Mouse (Mus musculus): ENCODE results near the gene Esrrb. TPM values are rescaled to one million over a fixed set of nuclear protein-coding genes. Genes with fewer than 3 reads are reported as not detected.

The Esrrb gene
- total RNA-seq (2017): not detected in 2 replicates

DNA sequence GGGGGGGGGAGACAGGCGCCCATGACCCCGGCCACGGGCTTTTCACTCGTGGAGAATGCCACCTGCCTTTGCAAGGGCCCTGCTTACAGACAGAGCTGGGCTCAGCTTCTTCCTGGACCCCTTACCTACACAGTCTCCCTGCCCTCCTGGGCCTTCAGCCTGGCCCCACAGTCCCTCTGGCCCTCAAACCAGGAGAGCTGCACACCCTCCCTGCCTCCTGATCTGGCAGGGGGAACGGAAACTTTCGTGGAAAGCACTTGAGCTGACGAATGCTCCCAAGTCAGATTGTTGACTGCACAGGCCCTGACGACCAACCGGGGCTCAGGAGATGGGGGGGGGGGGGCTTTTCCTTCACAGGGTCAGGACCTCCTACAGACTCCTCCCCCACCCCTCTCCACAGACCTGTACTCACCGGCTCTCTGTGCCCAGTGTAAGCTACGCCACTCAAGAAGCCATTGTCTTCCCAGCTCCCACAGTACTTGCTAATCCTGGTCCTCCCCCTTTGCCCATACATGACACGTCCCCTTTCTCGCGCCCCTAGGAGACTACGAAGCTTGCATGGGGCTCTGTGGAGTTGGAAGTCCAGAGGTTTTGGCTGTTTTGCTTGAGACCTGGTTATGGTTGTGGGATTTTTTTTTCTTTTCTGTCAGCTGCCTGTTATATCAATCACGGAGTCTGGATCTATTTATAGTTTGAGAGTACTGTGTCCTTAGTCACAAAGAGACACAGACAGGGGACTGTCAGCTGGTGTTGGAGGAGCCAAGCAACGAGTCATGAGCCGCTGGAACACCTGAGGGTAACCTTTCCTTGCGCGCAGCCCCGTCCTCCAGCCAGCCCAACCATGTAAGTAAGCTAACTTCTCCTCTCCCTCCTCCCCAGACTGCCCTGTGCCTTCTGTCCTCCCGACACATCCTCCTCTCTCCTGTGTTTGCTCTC, at the start of gene Esrrb:
Esrrb (plus strand) TSS at position 422 of the 936 bp plus-strand sequence.
- ATAC-seq (replicated peaks; ENCODE audit: low read depth, poor library complexity, severe bottlenecking): no peak

DNA sequence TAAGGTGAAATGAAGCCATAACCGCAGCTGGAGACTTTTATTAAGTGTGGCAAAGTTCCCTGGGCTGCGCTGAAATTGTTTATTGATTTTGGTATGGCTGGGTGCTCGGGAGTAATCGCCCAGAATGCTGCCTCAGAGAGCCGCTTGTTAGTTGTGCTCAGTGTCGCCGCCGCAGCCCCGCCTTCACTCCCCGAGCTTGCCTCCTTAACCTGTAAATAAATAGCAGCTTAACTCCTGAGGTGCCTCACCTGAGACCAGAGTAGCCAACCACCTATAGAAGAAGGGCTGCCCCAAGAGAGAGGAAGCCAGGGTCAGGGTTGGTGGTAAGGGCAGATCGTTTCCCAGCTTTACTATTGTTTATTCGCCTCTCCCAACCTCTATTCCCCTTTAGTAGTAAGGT, 40.3 kb upstream of the Esrrb start:
- no peak for ATAC-seq (replicated peaks; ENCODE audit: low read depth, poor library complexity, severe bottlenecking)

DNA sequence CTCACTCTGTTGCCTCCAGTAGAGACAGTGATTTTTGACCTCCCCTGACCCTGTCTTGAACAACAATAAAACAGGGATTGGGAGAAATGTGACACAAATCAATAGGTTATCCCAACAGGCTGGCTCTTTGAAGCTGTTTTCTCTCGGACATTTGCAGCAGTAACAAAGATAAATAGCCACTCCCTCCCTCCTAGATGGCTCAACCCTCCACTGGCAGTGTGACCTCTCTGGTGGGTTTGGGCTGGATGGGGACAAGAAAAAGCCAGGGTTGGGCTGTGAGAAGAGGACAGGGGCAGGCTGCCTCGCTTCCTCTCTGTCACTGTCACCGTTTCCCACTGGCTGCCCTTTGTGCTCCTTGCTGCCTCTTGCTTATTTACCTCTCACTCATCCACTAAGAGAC, 36.6 kb upstream of the Esrrb start:
- ATAC-seq (replicated peaks; ENCODE audit: low read depth, poor library complexity, severe bottlenecking): no peak

DNA sequence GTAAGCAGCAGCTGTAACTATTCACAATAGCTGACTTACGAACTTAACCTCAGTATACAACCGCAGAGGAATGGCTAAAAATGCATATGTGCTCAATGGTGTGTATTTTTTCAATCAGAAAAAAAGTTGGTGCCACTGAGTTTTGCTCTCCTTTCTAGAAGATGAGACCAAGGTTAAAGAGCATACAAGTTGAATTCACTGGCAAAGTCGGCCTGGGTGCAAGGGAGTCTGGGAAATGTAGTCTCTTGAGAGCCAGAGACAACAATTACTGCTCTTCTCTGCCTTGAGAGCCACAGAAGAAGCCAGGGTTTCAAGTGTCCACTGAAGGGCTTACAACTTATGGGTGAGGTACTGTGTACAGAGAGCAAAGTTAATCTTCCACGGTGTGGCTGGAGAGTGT, 31.1 kb upstream of the Esrrb start:
- no peak for ATAC-seq (replicated peaks; ENCODE audit: low read depth, poor library complexity, severe bottlenecking)

DNA sequence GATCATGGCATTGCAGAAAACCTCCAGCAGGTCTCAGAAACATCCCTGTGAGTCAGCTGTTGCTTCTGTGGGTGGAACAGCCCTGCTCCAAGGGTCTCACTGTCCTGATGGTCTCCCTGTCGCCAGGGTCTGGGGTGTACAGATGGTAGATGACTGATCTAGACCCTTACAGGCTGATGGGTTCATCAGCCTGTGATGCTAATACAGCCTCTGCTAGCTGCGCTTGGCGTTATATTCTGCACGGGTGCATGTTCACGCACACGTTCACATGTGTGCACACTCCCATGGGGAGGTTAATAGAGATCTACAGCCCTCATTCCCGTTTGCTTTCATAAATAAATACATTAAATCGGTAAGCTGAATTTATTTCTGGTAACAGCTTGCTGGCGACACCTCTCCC, 30.2 kb upstream of the Esrrb start:
- ATAC-seq (replicated peaks; ENCODE audit: low read depth, poor library complexity, severe bottlenecking): no peak

DNA sequence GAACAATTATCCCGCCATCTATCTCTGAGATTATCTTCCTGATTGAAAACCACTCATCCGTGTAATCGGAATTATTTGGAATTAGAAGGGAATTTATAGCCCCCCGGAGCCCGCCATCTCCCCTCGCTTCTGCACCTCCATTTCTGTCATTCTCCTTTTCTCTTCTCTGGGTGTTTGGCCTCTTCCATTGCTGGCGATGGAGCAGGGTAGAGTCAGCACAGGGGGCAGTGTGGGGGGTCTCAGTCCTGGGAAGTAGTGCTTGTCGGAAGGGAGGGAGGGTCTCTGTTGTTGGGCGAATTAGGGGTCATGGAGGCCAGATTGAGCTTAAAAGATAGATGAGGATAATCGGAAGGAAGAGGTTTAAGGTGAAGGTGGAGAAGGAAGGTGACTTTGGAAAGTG, 29.7 kb upstream of the Esrrb start:
- no peak for ATAC-seq (replicated peaks; ENCODE audit: low read depth, poor library complexity, severe bottlenecking)

DNA sequence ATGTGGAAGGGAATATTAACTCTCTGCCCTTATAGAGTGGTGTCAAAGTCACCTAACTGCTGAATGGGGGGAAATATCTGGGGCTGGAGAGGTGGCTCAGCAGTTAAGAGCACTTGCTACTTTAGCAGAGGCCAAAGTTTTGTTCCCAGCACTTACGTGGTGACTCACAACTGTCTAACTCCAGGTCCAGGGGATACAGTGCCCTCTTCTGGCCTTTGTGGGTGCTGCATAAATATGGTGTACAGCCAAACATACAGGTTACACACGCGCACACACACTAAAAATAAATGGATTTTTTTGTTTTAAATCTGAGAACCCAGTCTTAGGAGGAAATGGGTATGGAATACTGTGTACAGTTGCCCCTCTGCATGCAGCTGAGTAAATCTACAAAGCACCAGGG, 24.7 kb upstream of the Esrrb start:
- no peak for ATAC-seq (replicated peaks; ENCODE audit: low read depth, poor library complexity, severe bottlenecking)

DNA sequence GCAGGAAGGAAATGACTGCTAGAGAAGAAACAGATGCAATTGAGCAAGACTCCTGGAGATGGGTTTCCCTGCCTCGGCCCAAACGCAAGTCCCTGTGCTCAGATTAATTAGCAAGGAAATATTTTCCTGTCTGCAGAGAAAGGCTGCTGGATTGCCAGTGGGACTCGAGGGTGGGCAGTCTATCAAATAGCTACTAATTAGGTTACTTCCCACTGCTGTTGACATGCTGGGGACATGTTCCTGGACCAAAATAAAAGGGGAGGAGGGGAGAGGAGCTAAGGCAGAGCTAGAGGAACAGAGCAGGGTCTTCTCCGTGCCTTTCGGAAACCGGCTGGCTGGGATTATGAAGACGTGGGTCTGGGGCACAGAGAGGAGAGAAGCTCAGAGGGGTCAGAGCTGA, 24.0 kb upstream of the Esrrb start:
- no peak for ATAC-seq (replicated peaks; ENCODE audit: low read depth, poor library complexity, severe bottlenecking)

DNA sequence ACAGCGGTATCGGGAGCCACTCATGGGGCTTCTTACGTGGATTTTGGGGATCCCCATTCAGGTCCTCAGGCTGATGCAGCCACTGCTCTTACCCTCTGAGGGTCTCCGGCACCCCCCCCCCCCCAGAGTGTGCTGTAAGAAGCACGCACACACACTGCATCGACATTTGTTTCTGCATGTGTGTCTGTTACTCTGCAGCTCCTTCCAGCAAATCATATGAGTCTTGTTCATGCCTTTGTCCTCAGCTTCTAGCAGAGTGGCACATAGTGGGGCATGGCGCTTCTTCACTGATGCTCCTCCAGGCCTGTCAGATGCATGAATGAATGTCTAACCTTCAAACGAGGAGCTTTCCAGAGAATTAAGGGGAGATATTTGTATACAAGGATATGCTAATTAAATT, 11.4 kb upstream of the Esrrb start:
- no peak for ATAC-seq (replicated peaks; ENCODE audit: low read depth, poor library complexity, severe bottlenecking)

DNA sequence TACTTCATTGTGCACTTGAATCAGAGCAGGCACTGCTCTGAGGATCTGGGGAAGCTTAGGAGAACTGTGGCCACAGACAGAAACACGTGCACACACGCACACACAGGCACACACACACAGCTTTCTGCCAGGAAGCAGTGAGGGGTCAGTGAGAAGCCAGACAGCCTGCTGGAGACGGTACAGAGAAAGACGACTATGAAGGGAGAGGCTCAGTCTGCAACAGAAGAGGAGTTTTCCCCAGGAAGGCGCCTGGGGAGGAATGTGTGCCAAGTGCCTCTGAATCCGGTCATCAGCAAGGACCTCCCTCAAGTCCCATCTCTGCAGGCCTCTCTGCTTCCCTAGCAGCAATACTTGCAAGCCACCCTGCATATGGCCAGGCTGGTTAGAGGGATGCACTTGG, 1.5 kb upstream of the Esrrb start:
- ATAC-seq (replicated peaks; ENCODE audit: low read depth, poor library complexity, severe bottlenecking): no peak

DNA sequence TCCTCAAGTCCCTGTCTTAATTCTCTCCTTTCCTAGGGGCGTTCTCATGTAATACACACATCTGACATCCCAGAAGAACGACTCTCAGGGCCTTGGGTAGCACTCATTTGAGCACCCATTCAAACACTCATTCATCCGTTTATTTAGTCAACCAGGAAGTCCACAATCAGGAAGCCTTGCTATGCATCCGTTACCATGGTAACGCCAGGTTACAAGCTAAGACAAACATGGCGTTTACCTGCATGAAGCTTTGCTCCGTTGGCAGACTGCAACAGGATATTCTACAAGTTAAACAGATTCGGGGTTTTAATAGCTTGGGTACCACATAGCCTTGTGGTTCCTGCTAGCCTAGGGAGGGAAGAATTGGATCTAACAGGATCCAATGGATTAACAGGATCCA, 1.0 kb upstream of the Esrrb start:
- no peak for ATAC-seq (replicated peaks; ENCODE audit: low read depth, poor library complexity, severe bottlenecking)

DNA sequence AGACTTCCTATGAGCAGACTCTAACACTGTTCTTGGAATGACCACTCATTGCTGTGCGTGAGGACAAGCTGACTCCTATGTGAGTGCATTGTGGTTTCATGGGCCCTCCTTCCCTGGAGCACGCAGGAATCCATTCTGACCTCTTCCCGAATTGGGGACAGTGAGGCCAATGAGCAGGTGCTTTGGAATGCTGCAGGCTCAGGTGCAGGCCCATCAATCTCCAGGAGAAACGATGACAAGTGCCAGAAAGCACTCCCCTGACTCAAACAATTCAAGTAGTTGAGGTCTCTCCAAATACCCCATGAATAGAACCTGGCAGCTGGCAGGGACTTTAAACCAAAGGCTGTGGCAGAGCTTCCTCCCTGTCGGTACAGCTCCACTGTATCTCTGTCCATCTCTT, 3.4 kb downstream of the Esrrb start:
- no peak for ATAC-seq (replicated peaks; ENCODE audit: low read depth, poor library complexity, severe bottlenecking)

DNA sequence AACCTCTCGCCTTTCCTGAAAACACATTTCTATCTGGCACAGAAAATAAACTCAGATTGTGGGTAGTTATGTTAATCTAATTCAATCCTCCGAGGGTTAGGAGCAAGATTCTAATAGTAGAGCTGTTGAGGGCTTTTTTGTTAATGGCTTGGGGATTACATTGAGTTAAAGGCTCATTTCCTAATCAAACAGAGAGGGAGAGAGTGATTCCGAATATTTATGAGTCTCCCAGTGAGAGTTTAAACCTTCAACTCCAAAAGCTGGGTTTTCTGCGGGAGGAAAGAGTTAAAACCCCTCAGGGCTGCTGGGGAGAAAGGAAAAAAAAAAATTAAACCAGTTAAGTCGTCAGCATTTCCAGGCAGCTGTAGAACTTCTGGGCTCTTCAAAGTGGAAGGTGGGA, 3.8 kb downstream of the Esrrb start:
- no peak for ATAC-seq (replicated peaks; ENCODE audit: low read depth, poor library complexity, severe bottlenecking)

DNA sequence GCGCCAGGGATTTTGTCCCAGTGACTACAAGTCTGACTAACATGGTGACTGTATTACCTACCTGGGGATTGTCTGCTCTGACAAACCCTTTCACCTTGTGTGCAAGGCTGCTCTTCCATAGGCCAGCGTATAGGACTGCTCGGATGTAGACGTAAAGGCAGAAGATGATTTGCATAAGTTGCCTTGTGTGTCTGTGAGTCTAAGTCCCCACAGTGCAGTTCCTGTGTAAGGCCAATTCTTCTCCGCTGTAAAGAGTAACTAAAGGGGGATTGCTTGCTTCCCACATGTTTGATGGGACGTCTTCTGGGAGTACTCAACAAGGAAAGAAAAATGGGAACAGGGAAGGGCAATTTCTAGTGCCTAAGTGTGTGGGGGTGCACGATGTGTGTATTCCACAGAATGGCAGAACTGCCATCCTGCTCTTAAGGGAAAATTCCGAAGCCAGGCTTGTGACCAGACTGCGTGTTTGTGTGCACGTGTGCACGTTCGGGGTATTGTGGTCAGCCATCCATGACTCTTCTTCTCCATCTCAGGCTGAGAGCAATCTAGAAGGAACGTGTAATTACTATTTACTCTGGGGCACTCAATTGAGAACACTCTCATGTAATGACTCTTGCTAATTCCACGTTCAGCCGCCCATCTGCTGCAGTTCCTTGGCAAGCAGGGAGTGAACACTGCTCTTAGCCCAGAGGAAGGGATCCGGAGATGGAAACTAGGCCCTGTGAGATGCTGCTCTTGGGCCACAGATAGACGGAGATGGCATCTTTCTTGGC, 9.9 kb downstream of the Esrrb start:
- no peak for ATAC-seq (replicated peaks; ENCODE audit: low read depth, poor library complexity, severe bottlenecking)

DNA sequence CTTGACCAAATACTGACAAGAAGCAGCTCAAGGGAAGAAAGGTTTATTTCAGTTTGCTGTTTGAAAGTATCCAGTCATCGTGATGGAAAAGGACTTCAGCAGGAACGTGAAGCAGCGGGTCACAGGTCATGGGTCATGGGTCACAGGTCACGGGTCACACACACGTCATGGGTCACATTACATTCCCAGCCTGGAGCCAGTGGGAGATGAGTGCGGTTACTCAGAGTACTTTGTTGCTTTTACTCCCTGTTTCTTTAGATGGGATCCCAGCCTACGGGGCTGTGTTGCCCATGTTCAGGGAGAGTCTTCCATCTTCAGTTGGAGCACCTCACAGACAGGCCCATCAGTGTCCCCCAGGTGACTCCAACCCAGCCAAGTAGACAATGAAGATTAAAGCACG, 13.4 kb downstream of the Esrrb start:
- ATAC-seq (replicated peaks; ENCODE audit: low read depth, poor library complexity, severe bottlenecking): no peak

DNA sequence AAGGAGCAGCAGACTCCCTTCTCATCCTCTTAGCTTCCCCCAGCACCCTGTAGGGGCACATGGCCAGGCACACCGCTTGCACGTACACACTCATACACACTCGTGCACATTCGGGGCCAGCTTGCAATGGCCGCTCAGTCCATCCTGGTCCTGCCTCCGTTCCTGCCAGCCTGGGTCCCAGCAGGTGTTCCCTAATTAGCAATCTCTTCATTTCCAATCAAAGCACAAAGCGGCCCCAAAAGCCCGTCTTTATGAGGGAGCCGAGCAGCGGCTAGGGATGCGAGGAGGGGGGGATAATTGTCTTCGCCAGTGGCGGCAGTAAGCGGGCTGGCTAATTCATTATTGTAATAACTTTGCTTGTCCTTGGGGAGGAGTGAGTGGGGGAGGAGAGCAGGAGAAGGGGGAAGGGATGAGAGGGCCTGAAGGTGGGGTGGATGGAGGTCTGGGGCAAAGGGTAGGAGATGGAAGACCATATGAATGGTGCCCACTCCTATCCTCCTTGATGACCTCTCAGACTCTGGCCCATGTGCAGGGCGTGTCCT, 18.8 kb downstream of the Esrrb start:
- no peak for ATAC-seq (replicated peaks; ENCODE audit: low read depth, poor library complexity, severe bottlenecking)

DNA sequence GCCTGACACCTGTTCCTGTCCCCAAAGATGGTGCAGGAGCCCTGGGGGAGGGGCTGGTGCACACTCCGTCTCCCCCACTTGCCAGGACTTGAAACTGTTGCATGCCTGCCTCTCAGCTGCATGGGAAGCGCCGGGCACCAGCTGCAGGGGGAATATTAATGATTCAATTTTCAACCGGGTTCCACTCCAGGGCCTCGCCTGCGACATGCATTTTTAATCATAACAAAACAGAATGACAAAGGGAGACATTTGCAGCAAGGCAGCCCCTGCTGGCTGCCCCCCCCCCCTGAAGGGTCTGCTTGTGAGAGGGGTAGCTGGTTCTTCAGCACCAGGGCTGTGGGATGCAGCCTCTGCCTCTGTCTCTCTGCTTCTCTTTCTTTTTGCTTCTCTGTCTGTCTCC, 22.9 kb downstream of the Esrrb start:
- ATAC-seq (replicated peaks; ENCODE audit: low read depth, poor library complexity, severe bottlenecking): no peak

DNA sequence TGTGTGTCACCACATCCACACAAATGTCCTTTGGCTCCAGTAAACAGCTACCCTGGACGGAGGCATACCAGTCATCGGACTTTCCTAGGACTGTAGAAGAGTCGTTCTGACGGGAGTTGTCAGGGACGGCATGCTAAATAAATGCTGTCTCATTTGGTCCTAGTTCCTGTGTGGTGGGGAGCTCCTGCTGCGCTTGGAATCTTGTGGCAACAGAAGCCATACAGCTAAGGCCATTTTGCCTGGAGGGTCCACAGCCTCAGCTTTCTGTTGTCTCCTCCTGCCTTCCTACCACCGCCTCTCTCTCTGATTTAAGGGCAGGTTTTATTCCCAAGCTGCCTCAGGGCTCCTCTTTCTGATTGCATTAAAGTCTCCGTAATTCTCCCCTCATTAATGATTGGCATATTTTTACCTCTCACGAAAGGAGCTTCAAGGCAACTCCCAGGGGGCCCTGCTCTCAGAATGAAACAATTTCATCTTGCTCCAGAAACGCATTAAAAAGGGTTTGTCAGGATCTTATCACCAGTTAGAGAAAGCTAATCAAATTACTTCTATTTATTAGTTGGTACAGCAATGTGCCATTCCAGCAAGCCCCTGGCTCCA, 26.9 kb downstream of the Esrrb start:
- ATAC-seq (replicated peaks; ENCODE audit: low read depth, poor library complexity, severe bottlenecking): no peak

DNA sequence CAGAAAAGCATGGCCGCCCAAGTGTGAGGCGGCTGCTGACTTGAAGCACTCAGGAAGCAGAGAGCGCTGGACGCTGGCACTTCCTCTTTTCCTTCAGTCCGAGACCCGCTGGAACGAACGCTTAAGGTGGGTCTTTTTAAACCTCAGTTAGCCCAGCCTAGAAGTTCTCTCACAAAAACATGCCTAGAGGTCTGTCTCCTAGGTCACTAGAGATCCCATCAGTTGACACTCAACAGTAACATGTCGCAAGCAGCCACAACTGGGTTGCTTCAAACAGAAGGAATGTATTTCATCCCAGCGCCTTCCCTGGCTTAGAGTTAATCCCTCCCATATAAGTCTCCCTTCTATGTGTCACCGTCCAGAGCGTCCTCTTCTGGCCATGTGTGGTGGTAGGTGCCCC, 33.9 kb downstream of the Esrrb start:
- ATAC-seq (replicated peaks; ENCODE audit: low read depth, poor library complexity, severe bottlenecking): no peak

DNA sequence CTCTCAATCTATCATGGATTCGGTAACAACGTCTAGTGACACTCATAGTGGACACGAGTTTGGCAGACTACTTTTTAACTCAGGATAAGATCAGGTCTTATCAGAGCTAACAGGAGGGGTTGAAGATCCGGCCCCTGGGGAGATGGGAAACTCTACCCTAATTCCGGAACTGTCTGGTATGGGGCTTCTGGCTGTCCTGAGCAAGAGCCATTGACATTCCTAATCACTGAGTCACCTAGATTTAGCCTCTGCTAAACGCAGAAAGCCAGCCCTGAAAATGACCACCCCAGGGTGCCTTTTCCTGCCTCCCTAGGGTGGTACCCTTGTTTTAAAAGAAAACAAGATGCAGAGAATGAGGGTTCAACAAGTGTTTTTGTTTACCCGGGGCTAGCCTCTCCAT, 34.4 kb downstream of the Esrrb start:
- ATAC-seq (replicated peaks; ENCODE audit: low read depth, poor library complexity, severe bottlenecking): no peak

DNA sequence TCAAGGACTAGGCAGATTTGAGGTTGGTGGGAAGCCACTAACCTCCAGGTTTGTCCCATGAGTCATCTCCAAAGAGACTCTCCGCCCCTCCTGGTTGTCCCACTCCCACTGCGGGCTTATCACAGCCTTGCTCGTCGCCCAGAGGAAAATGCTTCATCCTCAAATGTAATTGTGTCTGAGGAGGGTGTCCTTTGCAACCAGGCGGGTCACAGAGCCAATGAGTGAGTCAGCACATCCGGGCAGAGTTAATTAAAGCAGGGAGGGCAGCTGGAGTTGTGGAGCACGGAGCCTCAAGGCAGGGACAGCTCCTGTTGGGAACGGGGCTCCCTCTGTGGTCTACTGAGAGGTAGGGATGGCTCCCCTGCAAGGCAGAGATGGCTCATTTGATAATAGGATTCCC, 37.8 kb downstream of the Esrrb start:
- no peak for ATAC-seq (replicated peaks; ENCODE audit: low read depth, poor library complexity, severe bottlenecking)
